Mouse (Mus musculus): Measurements from ENCODE around the gene Sf3a1.

DNA sequence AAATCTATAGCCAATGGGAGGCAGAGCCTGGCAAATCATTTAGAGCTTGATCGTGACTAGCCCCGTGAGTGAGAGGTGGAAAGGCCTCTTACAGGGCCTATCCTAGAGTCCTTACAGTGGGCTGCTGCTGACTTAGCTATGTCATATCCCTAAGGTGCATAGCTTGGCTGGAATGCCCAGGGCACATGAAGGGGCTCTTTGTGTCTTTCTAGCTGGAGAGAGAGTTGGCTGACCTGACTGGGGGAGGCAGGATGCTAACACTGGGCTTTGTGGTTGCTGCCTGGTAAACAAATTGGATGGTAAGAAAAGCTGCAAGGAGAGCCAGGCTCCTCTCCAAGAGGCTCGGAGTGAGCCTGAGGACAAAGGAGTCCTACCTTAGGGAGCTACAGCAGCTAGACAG lies 32.6 kb downstream of the Sf3a1 start:
- TF ChIP-seq RAD21 (IDR thresholded peaks at IDR 0.05; ENCODE audit: low read depth, low read length) = no peak
- TF ChIP-seq MAX (IDR thresholded peaks at IDR 0.05; ENCODE audit: low read length) = no peak
- no peak for TF ChIP-seq TCF12 (IDR thresholded peaks at IDR 0.05; ENCODE audit: low read depth, low read length)
